Mouse (Mus musculus) inflammation-experienced regulatory T-cells (primary cell): ENCODE data around the gene Map3k14. TPM values are rescaled to one million over a fixed set of nuclear protein-coding genes. Genes with fewer than 3 reads are reported as not detected.

ENCODE experiments used
- polyA plus RNA-seq, 2 experiments: library from polyadenylated mRNA; unstranded; fragments of 100-300 nt; shearing (Covaris generic); gene quantifications; one replicate each; pipeline ENCODE4 v1.2.1; 2017

Gene Map3k14
- polyA plus RNA-seq = 10 to 100 TPM; 26.6 to 49.7 TPM

GRCm38 (mm10) chr11:103267346-103268219, at the start of gene Map3k14:
Map3k14 (minus strand) TSS chr11:103267472.

GRCm38 (mm10) chr11:103217790-103218516, 49.3 kb downstream of the Map3k14 start, which contains the start of gene Spata32:
Spata32 (minus strand) TSS chr11:103218432.

GRCm38 (mm10) chr11:103208458-103208857, 58.8 kb downstream of the Map3k14 start, which contains the start of gene 1700023F06Rik:
1700023F06Rik (minus strand) TSS chr11:103208558.

GRCm38 (mm10) chr11:103170494-103171285, 96.6 kb downstream of the Map3k14 start, which contains the start of gene Fmnl1:
Fmnl1 (plus strand) TSS chr11:103171107.

Other genes starting within 250 kb of the Map3k14 start
- gene Nmt1, start 239.3 kb downstream of the Map3k14 start, polyA plus RNA-seq = 10 to 100 TPM; 68.4 to 74.0 TPM
- 10 to 100 TPM; 22.0 to 23.7 TPM for gene Dcakd, start 239.1 kb downstream of the Map3k14 start, polyA plus RNA-seq
- gene Plcd3, start 165.8 kb downstream of the Map3k14 start, polyA plus RNA-seq = 1 to 10 TPM; 1.9 to 3.3 TPM
- gene Acbd4, start 165.8 kb downstream of the Map3k14 start, polyA plus RNA-seq = 10 to 100 TPM; 51.8 to 52.2 TPM
- gene Hexim1, start 151.2 kb downstream of the Map3k14 start, polyA plus RNA-seq = 1 to 10 TPM; 4.8 to 7.9 TPM
- 1 to 10 TPM; 4.6 to 5.1 TPM for gene Hexim2, start 135.0 kb downstream of the Map3k14 start, polyA plus RNA-seq
- gene Fmnl1, start 96.4 kb downstream of the Map3k14 start, polyA plus RNA-seq = 100 to 1,000 TPM; 186 to 198 TPM
- not detected for gene 1700023F06Rik, start 58.9 kb downstream of the Map3k14 start, polyA plus RNA-seq
- gene Spata32, start 49.0 kb downstream of the Map3k14 start, polyA plus RNA-seq = under 1 TPM in 1 of 2 experiments, not detected in 1; 0.43 TPM
- 10 to 100 TPM; 89.5 to 98.3 TPM for gene Arhgap27, start 96.2 kb upstream of the Map3k14 start, polyA plus RNA-seq
- 10 to 100 TPM; 15.7 to 24.0 TPM for gene Plekhm1, start 145.2 kb upstream of the Map3k14 start, polyA plus RNA-seq
- under 1 TPM; 0.05 to 0.51 TPM for gene Lrrc37a, start 237.1 kb upstream of the Map3k14 start, polyA plus RNA-seq